Mouse (Mus musculus) heart, postnatal 10 days (tissue): ENCODE data around the gene Ndufs5. TPM values are rescaled to one million over a fixed set of nuclear protein-coding genes. Genes with fewer than 3 reads are reported as not detected.

ENCODE experiments used
- DNase-seq, 2 experiments: peaks; one replicate each; pipeline ENCODE4 v3.0.0; 2021
- intact Hi-C: fragments of 180-260 bp; cut with DNase I; formaldehyde crosslinking; loops from one replicate; pipeline ENCODE4 v1.15.1; 2025
- total RNA-seq, 2 experiments: library from RNA; stranded (reverse); gene quantifications; 2 replicates each; pipeline ENCODE4 v1.2.3; 2021

Gene Ndufs5
- 100 to 1,000 TPM; 334 to 374 TPM for total RNA-seq

DNA sequence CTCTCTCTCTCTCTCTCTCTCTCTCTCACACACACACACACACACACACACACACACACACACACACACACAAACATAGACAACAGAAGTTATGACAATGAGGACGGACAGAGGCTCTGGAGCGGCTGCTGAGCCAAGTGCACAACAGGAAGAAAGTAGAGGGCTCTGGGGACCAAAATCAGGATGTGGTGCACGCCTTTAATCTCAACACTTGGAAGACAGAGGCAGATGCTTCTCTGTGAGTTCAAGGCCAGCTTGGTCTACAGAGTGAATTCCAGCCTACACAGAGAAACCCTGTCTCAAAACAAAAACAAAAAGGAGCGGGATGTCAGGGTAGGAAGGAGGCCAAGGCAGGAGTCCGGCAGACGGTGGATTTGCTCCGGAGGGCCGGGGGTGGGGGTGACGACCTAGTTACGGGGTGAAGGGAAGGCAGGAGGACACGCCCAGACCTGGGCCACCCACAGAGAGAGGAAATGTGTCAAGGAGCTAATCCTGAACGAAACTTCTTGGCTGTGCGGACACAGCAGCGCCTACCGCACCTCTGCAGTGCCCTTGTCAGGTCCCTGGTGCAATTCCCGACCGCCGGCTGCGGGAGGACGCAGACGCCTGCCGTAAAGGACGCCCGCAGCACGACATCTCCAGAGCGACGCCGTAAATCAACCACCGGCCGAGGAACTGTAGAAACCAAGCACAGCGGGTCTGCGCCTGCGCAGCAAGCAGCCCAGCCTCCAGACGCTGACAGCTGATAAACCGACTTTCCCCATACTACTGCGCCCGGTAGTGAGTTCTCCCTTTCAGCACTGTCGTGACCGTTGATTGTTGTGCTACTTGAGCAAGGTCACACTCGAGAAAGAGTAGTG is at the start of gene Ndufs5:
Gene Ndufs5 (minus strand): TSS at position 629 of the 860 bp plus-strand sequence.
- intact Hi-C loops: loop anchor here (2.0 to 5.0 kb wide), 2 partner anchors 31 to 111 kb away; no protein-coding TSS in a partner anchor
- peak; percentile 98 to 99 for DNase-seq

DNA sequence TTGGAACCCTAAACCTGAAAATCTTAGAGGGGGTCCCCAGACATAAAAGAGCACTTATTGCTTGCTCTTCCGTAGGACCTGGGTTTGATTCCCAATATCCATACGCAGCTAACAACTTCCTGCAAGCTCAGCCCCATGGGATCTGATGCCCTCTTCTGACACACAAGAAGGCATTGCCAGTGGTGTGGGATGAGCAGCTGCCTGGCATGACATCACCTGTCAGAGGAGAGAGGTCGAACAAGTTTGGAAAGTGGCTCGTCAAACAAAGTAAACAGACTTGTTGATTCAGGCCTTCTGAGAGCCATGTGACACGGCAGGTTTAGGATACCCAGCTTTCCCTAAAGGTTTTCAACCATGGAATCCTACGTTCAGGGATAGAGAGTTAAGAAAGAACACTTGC is 47.1 kb upstream of the Ndufs5 start:
- DNase-seq: no peak
- intact Hi-C loops: no loop called here

DNA sequence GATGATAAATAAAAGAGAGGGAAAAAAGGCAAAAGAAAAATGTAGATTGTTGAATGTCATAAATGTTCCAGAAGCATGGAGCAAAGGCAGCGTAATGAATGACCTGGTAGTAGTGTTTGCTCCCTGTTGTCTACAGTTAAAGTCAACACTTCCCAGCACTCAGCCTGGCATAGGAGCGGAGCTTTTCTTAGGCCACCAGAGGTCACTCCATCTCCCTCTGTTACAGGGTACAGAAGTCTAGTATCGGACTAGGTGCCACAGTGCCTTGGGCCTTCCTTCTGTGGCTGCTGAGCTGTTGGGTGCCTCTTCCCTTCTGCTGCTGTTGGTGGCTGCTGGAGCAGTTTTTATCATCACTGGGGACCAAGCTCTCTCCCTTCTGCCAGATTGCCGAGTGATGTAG is 40.3 kb upstream of the Ndufs5 start:
- peak; percentile 35 to 38 for DNase-seq
- intact Hi-C loops: loop anchor here (1.0 kb wide), 1 partner anchor 140 kb away; no protein-coding TSS in a partner anchor

DNA sequence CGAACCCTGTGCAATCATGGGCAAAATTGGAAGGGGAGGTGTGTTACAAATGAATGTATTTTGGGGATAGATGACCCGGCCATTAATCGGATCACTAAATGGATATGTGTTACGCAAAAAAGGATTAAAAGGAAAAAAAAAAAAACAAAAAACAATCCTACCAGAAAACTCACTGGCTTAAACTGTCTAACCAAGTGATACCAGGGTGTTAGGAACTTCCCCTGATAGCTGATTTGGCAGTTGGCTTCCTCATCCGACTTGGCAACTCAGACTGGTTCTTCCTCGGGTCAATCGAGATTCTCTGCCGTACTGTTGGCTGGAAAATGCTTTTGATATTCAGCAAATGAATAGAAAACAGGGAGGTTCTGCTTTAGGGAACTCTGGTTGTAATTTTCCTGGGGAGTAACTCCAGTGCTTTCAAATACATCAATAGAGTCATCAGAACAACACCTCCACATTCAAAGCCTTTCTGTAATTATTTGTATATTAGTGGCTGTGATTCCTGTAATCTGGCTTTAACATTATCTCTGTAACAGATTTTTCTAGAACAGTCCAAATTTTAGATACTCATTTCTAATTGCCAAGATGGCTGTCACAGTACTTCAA is 32.8 kb upstream of the Ndufs5 start:
- intact Hi-C loops: no loop called here
- DNase-seq: peak; percentile 46 to 64

- intact Hi-C loops: no loop called here
- DNase-seq: peak; percentile 98
Measured at GRCm38 (mm10) chr4:123750152-123750651, 32.2 kb upstream of the Ndufs5 start, which contains the start of gene Akirin1. TSS of gene Akirin1 (minus strand) at chr4:123750345.

DNA sequence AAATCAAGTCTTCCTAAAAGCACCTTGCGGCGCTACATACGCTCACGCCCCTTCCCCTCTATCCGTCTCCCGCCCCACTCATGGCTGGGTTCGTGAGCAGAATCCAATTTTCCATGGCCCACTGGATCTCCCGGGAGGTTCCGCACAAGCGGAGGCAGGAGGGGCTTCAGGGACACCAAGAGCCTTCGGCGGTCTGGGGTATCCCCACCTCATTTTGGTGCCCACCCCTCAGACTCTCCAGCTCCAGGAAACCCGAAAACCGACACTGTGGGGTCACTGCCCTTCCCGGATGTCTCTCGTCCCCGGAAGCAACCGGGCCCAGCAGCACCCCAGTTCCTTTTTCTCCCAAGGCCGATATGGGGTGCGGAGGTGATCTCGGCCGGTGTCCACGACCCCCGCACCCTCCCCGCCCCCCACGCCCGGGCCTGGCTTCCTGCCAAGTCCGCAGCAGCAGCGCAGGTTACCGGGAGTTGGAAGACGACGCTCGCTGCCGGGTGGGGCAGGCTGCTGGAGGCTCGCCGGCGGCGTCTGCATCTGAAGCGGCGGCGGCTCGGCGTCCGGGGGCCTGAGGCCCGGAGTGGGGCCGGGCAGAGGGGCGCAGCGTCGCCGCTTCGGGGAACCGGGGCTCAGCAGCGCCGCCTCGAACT is 31.6 kb upstream of the Ndufs5 start:
- peak in 1 of 2 experiments; percentile 40 for DNase-seq
- intact Hi-C loops: loop anchor here (2.0 kb wide), 1 partner anchor 31 kb away; the partner anchor contains the start of gene Ndufs5

- DNase-seq: no peak
- intact Hi-C loops: loop anchor here (2.0 kb wide), 1 partner anchor 30 kb away; the partner anchor contains the start of gene Ndufs5
Measured at GRCm38 (mm10) chr4:123748726-123749415, 30.9 kb upstream of the Ndufs5 start.

GRCm38 (mm10) chr4:123745221-123745775 is 27.3 kb upstream of the Ndufs5 start:
- no peak for DNase-seq
- intact Hi-C loops: no loop called here

- intact Hi-C loops: no loop called here
- DNase-seq: no peak
Measured at GRCm38 (mm10) chr4:123742891-123743290, 24.9 kb upstream of the Ndufs5 start.

- no peak for DNase-seq
- intact Hi-C loops: no loop called here
Measured at GRCm38 (mm10) chr4:123738708-123739107, 20.7 kb upstream of the Ndufs5 start.

- intact Hi-C loops: no loop called here
- no peak for DNase-seq
Measured at GRCm38 (mm10) chr4:123733532-123733931, 15.5 kb upstream of the Ndufs5 start.

- DNase-seq: no peak
- intact Hi-C loops: no loop called here
Measured at GRCm38 (mm10) chr4:123732921-123733320, 14.9 kb upstream of the Ndufs5 start.

DNA sequence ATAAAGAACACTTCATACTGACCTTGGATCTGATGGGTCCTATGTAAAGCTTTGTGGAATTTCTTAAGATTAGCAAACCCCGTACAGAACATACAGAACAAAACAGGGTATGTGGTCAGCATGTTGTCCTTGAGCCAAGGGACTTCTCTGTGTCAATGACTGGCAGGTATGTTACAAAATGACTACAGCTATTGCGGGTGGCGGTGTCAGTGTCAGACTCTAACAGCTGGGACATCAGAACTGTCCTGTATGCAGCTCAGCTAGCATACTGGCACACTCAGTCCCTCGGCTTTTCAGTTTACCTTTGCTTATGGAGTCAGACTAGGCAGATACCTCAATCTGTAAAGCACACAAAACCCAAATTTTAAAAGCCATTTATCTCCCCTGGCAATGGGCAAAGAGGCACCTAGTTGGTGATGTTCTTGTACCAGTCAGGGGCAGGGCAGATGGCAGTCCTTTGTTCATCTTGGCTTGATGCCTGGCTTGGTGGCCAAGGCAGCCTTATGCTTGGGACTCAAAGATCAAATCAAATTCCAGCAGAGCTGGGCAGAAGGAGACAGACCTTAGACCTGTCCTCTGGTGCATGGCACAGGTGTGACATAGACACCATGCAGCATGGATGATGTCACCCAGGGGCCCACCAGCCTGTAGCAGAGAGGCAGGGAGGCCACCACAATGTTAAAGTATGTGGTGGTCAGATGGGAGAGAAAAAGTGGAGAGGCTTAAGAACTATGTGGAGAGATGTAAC is 14.3 kb upstream of the Ndufs5 start:
- peak in 1 of 2 experiments; percentile 2 for DNase-seq
- intact Hi-C loops: no loop called here

GRCm38 (mm10) chr4:123721761-123722160 is 3.8 kb upstream of the Ndufs5 start:
- intact Hi-C loops: loop anchor here (2.0 kb wide), 1 partner anchor 13 kb away; no protein-coding TSS in a partner anchor
- no peak for DNase-seq

DNA sequence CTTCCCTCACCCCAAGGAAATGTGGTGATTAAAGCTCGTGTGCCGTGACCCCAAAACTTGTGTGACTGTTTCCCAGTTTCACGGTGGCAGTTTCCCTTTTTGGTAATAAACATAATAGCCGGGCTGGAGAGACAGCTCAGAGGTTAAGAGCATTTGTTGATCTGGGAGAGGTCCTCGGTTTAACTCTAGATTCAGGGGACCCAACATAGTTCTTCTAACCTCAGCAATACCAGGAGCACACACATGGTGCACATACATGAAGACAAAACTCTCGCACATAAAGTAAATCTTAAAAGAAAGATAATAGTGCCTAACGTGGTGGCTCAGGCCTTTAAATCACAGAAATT is 405 bp upstream of the Ndufs5 start:
- intact Hi-C loops: loop anchor here (2.0 to 5.0 kb wide), 2 partner anchors 30 to 111 kb away; no protein-coding TSS in a partner anchor
- no peak for DNase-seq

GRCm38 (mm10) chr4:123712431-123712830 is 5.6 kb downstream of the Ndufs5 start:
- intact Hi-C loops: no loop called here
- no peak for DNase-seq

DNA sequence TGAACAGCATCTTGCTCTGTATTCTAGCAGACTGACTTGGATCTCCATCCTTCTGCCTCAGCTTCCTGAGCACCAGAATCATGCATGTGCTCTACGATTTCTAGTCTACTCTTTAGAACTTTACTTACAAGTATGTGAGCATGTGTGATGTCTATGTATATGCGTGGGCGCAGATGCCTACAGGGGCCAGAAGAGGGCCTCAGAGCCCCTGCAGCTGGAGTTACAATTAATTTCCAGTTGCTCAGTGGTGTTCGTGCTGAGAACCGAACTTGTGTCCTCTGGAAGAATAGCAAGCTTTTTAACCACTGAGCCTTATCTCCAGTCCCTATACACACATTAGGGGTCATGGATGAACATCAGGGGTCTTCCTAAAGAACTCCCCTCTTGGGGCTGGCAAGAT is 10.7 kb downstream of the Ndufs5 start:
- no peak for DNase-seq
- intact Hi-C loops: no loop called here

DNA sequence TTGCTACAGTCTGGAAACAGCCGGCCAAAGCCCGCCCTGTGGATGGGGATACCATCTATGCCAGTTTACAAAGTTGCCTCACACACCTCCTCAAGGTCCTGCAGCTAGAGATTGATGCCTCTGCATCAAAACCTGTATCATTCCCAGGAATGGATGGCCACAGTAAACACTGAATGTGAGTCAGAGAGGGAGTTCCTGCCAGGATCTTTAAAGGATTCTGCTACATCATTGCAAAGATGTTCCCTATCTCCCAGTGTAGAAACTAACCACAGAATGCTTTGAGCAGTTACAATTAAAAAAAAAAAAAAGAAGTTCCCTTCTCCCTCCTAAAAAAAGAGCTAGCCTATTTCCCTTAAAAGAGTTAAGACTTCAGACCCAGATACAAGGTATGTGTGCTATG is 12.7 kb downstream of the Ndufs5 start:
- DNase-seq: no peak
- intact Hi-C loops: no loop called here

DNA sequence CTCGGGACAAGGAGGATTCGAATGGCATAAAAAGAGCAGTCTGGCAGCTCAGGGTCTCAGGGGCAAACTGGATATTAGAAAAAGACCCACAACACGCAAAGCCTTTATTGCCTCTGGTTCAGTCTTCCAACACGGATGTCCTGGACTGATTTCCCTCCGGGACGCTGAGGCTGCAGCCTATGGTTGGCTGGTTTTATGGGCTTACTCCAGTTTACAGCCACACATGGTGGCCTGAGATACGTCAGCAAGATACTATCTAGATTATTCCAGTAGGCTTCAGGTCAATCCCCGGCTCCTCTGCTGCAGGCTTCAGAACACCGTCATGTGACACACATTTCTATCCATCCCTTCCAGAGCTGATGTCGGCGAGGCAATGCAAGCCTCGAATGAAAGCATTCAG is 24.6 kb downstream of the Ndufs5 start:
- intact Hi-C loops: no loop called here
- DNase-seq: no peak
